Mouse (Mus musculus) liver, adult 2 months (tissue): ENCODE results near the gene Glt8d2.

Source experiments
- CTCF ChIP-seq: fragments of 200-500 bp; IDR thresholded peaks from 2 replicates; pipeline ENCODE4 v1.5.1; 2011; ENCODE audit warnings: low read depth, low read length, control low read depth
- POLR2A ChIP-seq: fragments of 200-500 bp; IDR thresholded peaks from 2 replicates; pipeline ENCODE4 v1.6.1; 2011; ENCODE audit warnings: low read length, control low read depth; ENCODE audit not compliant: insufficient read depth; ENCODE audit errors: extremely low read depth

- TF ChIP-seq CTCF (no peak), POLR2A (no peak)
These were observed 28.0 kb downstream of the Glt8d2 start for GRCm38 (mm10) chr10:82662267-82662990.
